Mouse (Mus musculus) cerebellum, adult 9-10 months (tissue): ENCODE results near the gene Apbb2.
A peak's percentile ranks its signal among the peaks of the same experiment; 100 is the strongest.

Experiments used
- DNase-seq: peaks from one replicate; pipeline ENCODE4 v3.0.0; 2022

Gene Apbb2

DNA sequence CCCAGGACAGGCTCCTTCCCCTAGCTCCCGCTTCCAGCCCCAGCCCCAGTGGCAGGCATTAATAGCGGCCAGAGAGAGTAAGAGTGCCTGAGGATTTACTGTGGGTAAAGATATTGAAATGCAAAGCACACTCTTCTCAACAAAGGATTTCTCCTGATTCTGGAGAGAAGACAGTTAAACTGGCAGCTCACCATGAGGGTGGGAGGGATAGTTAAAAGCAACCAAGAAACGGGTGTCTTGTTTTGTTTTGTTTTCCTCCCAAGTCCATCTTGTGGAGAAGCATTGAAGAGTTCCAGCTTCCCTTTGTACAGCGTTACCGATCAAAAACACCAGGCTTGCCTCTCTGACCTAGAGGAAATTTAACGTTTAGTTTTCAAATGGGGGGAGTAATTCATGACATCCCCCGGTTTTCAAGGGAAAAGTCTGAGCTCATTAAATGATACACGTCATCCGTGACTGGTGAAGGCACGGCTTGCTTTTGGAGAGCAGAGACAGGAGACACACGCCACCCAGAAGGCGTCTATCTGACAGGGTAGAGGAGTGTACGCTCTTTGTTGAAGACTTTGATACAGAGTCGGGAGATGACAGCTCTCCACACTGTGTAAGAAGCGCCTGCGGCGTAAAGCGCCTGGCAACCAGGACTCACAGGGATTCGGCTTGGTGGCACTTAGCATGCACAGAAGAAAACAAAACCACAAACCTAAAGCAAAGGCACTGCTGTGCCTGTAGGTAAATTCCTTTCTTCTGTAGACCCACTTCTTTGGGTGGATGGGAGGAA lies 290.4 kb downstream of the Apbb2 start:
- no peak for DNase-seq

DNA sequence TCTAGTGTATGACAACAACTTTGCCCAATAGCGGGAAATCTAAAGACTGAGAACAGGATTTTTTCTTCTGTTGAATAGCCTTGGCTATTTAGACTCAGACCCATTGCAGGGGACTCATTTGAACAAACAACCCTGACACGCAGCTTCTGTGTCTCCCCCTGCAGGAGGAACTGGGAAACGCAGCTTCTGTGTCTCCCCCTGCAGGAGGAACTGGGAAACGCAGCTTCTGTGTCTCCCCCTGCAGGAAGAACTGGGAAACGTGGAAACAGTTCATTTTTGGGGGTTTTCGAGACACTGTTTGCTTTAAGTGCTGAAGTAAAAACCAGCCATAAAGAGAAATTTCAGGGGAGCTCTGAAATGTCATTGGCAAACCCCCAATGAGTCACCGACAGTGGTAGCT lies 292.2 kb downstream of the Apbb2 start:
- no peak for DNase-seq

DNA sequence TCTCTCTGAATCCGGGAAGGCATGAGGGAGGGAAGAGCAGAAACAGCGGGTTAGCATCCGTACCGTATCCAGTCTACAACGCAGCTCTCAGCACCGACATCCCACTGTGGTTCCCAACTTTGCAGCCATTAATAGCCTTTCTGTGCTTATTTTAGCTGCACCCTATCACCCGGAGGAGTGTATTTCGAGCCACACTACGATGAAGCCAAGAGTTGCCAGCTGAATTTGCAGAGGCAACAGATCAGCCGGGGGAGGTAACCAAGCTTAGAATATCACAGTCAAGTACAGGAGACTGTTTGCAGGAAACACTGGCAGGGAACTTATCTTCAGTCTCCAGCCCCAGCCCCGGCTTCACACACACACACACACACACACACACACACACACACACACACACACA lies 295.0 kb downstream of the Apbb2 start:
- DNase-seq: no peak

DNA sequence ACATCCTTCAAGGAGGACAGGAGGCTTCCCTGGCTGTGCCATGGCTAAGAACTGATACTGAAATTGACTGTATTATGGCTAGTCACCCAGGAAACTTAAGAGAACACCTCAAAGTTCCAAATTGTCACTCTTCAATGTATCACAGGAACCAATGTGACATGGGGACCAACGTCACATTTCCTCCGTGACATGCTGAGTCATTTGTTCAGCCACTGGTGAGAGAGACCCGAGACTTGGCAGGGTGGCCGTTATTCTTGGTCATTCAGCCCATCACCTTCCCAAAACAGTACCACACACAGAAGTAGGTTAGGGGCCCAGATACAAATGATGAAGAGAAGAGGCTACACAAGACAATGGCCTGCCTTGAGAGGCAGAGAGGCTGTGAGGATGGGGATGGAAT lies 295.5 kb downstream of the Apbb2 start:
- no peak for DNase-seq

DNA sequence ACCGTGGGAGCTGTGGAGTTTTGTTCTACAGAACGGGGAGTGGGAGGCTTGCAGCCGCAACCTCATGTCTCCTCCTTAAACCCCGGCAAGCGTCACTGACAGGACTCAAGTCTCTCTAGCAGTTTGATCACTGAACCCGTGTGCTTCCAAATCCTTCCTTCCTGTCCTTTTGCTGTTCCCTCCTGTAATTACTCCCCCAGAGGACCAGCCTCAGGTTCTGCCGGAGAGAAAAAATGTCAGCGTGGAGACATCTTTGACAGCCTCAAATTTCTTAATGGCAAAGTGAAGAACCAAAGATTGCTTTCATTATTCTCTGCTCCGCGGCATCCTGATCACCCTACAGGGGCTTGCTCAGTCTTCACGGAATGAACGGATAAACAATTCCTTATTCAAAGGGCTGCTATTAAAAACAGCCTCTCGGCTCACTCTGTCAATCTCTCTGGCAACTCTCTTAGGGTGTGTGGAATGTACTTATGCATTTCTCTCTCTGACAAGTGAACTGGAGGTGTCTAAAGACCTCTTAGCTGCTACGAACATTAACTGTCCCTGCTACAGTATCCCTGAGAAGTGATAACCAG lies 298.7 kb downstream of the Apbb2 start:
- no peak for DNase-seq

DNA sequence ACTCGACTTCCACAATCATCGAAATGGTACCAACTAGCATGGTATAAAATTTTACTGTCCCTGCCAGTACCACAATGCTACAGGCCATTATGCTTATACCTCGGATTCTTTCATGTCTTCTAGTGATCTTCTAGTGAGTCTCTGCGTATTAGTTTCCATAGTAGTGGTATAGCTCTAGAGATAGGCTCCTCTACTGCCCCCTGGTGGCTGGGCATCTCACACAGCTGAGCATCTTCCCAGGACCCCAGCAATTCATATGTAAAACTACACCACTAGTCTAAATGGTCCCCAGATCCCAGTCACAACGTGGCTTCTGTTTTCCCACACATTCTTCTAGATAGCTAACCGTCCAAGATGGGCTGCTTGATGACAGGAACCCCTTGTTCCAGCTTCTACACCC lies 299.2 kb downstream of the Apbb2 start:
- peak; percentile 30 for DNase-seq

DNA sequence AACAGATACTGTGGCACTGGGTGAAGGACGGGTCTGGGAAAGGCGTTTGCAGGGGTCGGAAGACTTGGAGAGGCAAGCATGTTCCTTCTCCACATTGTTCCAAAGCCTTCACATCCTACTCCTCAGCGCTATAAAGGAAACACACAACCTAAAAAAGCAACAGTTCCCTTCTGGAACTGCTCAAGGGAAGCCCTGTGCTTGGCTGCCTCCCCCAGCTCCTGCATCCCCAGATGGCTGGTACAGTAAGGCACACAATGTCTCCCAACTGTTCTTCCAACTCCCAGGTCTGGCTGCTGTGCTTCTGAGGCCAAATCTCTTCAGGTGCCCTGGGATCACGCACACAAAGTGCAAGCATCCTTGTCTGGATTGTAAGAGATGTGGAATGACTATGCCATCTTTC lies 302.8 kb downstream of the Apbb2 start:
- no peak for DNase-seq

DNA sequence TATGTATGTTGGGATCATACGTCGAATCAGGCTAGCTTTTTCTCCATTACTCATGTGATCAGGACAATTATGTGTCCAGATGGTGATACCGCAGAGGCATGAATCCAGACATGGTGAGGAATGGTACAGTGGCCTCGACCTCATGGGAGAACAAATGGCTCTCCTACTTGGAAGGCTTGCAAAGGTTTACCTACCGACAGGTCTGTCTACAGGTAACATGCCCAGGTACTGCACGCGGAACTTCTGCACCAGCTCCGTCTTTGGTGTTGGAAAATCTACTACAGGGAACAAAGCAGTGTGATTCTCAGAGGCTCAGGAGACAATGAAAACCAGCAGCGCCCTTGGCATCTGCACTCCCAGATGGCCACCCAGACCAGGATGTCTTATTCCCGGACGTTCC lies 307.8 kb downstream of the Apbb2 start:
- no peak for DNase-seq

DNA sequence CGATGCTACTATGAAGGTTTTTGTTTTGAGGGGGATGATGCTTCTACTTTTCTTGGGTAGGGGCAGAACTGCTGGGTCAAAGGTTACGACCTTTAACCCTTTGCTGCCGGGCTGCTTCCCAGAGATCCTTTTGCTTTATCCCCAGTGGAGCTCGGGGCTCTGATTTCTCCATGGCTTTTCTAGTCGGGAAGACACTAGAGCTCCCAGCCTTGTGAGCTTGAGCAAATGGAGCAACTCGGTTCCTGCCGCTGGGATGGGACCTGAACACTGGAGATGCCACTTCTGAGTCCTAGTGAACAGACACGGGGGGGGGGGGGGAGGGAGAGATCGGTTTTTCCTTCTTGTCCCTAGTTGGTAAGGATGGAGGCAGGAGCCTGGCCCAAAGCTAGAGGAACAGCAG lies 308.3 kb downstream of the Apbb2 start:
- DNase-seq: no peak

DNA sequence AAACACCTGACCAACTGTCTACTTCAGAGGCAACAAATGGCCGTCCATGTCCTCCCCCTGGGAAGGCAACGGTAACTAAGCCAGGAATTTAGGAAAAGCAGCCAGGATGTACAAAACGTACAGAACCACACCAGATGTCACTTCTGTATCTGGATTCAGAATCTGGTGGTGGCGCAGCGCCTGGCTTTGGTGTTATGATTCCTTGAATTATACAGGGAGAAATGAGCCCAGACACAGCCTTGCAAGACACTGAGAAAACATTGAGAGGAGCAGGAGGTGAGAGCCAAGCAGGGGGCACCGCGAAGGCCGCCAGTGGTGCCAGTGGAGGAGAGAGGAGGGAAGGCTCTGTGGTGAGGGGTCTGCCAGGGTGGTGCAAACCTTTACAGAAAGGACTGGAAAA lies 313.1 kb downstream of the Apbb2 start:
- DNase-seq: no peak

DNA sequence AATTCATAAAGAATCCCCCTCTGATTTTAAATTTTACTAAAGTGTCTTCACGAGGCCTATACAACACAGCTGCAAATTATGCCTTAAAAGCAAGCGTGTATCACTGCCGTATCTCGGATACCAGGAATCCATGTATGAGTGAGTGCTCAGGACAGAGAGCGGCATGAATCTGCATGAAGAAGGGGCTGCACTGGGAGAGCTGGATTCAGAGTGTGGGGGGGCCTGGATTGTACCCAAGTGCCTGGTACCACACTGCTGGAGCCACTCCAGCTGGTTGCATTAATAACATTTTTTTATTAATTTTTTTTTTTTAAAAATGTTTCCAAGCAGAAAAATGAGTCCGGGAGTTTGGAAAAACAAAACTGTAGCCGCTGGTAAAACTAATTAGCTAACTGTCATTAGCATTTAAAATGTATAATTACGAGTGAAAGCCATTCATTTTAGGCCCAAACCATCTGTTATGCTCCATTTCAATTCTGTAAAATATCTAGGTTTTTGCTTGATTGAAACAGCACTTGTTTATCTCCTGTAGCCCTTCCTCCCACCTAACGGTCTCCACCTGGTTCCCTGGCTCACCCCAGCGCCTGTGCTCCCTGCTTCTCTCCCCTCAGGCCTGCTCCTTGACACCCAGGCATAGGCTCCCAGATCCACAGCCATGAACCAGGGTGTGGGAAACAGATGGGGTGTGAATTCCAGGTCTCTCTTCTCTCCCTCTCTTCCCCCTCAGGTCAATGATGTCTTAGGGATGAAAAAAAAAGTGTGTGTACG lies 314.1 kb downstream of the Apbb2 start:
- DNase-seq: no peak

DNA sequence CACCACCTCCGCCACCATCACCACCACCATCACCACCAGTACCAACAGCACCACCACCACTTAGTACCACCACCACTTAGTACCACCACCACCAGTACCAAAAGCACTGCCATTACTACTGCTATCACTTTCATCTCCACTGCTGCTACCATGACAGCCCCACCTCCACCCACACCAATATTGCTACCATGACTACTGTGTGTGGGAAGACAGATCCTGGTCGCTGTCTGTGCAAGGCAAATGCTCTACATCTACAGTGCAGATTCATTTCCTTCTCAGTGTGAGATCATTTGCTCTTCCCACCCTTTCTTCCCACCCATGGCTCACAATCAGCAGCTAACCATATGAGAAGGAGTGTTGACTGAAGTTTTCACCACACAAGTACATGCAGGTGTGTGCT lies 315.7 kb downstream of the Apbb2 start:
- no peak for DNase-seq

DNA sequence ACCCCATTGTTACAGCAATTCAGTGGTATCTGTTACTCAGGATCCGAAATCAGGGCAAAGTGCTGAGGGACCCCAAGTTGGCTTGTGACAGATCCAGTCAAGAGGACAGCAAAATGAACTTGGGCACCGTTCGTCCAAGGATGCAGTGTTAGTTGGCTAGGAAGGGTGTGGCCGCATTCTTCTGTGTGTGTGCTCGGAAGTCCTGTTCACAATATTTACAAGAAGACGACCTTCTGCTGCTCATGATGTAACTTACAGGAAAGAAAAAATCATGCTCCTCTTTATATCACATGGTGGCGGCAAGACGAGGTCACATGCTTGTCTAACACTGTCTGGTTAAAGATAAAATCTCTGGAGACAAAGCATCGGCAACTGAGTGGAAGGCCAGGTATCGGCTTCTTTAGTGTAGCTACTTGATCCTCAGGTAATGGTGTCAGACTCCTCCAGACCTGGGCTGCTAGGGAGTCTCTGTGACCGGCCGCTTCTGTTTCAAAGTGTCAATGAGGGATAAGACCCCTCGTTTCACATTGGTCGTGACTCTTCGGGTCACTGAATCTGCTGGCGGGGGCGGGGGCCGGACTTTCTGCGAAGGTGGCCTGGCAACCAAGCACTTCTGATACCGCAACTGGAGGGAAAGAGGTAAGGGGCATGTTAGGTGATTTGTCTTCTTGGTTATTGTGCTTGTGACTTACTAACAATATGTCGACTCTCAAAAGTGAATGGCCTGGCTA lies 316.3 kb downstream of the Apbb2 start:
- DNase-seq: no peak

DNA sequence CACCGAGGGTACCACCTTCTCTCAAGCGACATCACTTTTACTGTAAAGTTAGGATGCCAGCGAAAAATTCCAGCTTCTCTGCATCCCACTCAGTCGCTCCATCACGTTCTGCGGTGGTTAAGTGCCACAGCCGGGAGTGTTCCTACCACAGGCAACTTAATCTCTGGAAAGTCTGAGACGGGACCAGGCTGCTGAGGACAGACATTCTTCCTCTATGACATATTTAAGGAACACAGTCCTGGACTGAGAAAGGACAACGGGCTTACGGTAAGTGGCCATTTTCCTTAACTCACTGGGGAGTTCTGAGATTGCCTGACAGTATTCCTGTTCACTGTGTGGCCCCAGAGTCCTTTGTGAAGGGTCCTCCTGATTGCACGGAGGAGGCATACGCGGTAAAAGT lies 318.0 kb downstream of the Apbb2 start:
- no peak for DNase-seq

DNA sequence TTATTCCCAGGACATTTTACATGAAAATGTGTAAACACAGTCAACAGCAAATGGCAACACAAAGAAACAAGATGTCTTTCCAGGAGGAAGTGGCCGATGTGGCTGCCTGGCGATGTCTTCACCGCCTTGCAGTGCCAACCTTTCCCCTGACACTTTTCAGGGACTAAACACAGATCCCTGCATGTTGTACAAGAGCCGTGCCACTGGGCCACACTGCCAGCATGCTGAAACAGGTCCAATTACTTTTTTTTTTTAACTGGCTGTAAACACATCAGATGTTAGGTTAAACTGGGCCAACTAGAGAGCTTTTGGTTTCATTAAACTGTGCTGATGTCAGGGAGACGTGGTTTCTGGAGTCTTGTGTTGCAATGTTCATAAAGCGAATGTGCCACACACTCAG lies 319.7 kb downstream of the Apbb2 start:
- DNase-seq: no peak

DNA sequence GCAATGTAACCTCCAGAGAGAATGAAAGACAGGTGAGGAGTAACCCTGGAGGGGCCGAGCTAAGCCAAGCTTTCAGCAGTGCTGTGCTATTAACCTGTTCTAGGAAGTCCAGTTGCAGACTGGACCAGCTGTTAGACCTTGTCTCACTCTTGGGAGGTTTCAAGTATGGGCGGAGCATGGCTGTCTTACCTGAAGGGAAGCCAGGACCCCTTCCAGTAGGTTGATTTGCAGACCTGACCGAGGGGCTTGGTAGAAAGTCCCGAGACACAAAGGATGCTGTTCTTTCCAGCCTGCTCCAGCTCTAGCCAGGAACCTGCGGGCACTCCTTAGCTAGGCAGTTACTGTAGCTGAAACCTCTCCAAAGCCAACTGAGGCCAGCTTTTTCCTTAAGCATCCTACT lies 322.5 kb downstream of the Apbb2 start:
- DNase-seq: no peak

DNA sequence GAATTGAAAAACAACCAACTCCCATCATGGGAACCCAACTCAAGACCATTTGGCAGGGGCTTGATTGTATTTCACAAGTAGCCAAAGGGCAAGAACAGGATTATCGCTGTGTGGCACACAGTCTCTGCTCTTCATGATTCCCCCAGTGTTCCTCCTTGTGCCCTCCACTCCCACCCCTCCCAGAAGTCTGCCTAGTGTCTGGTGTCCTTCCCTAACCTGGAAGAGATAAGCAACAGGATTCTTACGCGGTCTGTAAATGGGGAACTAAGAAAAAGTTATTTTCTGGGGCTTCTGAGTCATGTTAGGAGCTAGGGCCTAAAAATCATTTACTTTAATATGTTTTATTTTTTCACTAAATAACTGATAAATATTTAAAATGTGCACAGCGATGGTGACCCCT lies 323.6 kb downstream of the Apbb2 start:
- DNase-seq: no peak

DNA sequence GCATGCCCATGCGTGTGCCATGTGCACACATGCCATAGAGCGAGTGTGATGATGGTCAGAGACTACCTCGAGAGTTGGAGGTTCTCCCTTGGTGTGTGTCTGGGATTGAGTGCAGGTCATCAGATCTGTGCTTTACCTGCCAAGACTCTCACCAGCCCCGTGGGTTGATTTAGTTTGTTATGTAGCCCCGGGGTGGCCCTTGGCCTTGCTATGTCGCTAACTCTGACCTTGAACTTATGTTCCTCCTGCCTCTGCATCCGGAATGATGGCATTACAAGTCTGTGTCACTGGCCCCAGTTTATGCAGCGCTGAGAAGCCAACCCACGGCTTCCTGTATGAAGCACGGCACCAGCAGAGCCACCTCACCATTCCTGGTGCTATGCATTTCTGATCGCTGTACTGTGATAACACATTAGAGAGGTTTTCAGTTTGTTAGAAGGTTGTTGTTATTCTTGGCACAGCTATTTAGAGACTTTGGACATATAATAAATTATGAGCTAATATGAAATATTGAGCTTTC lies 324.4 kb downstream of the Apbb2 start:
- no peak for DNase-seq

DNA sequence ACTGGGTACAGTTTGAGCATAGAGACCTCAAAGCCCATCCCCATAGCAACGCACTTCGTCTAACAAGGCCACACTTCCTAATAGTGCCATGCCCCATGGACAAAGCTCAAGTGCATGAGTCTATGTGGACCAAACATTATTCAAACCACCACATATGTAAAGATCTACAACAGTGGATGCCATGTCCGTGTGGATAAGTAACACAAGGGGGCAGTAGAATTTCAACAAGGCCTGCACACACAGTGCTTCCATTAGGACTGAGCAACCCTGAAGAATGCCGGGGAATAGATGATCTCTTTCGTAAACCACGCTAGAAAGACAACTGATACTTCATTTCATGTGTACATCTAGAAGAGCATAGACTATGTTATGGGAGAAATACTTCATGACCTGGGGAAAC lies 337.8 kb downstream of the Apbb2 start:
- no peak for DNase-seq

DNA sequence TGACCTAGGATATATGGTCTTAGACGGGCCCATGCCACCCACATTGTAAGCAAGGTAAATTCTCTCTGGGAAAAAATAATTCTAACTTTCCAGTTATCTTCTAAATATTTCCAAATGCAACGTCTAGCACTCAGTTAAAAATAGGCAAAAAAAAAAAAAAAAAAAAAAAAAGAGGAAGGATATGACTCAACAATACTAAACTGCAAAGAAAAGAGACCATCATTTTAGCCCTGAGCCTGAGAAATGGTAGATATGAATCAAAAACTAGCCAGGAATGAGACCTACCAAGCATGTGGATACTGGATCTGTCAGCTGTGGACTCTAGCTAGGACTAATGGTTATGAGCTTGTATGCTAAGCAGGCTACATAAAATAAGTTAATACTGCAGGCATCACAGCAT lies 338.9 kb downstream of the Apbb2 start:
- no peak for DNase-seq

DNA sequence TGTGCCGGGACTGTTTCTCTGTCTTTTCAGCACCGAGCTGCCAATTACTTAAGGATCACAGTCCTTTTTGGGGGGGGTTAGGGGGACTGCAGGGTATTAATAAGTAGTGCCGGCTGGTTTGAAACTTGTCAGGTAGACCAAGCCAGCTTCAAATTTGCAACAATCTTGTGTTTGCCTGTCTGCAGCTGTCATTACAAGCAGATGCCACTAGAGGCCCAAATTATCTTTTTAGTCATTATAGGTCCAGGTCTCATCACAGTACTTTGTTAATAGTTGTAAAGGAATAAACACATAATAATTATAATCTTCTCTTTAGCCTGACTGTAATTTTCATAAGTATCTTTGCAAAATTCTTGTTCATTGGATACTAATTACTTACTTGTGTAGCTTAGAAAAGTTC lies 344.2 kb downstream of the Apbb2 start:
- DNase-seq: no peak

DNA sequence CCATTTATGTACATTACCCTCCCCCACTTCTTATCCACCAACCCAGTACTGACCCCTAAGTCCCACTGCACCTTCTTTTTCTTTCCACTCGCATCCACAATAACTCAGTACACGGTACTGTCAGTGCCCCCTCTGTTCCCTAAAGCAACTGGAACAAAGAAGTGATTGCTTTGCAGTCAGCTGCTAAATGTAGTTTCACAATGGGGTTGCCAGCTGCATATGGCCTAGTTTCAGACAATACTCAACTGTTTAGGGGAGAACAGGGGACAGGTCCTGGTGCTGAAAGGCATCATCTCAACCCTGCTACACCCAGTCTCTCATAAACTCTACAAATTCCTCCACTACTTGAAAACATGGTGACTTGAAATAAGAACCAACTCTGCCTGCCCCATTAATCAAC lies 347.4 kb downstream of the Apbb2 start:
- no peak for DNase-seq

DNA sequence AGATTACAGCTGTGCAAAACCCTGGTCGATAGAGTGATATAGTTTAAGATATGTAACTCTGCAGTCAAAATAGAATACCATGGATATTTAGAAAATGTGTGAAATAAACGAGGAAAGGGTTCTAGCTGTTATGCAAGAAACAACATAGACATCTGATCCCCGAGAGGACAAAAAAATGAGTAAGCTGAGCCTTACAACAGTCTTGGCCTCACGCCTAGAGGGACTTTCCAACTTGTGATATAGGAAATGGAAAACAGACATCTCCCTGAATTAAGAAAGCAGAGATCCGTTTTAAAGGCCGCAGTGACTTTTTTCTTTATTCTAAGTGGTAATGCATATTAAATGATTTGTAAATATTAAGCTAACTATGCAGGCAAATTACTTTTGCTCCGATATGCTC lies 349.0 kb downstream of the Apbb2 start:
- no peak for DNase-seq
